Mouse (Mus musculus) lung, embryonic 14.5 days (tissue): ENCODE measurements around the gene Fam219a. TPM values are rescaled to one million over a fixed set of nuclear protein-coding genes. Genes with fewer than 3 reads are reported as not detected.

Experiments
- ATAC-seq: fragments of 200-750 bp; cut with Nextera tagmentation; 2 replicates; pipeline ENCODE4 v1.8.0; 2017; ENCODE audit warnings: mild to moderate bottlenecking, moderate TSS enrichment, moderate library complexity; ENCODE audit not compliant: insufficient read depth
- DNase-seq: peaks from one replicate; pipeline ENCODE4 v3.0.0-alpha.2; 2015
- H3K27ac ChIP-seq: fragments of 300-500 bp; sonication (generic); 2 replicates; pipeline ENCODE4 v1.5.1; 2014; ENCODE audit warnings: low read depth, mild to moderate bottlenecking, moderate library complexity
- H3K27me3 ChIP-seq: fragments of 300-500 bp; sonication (generic); 2 replicates; pipeline ENCODE4 v1.6.1; 2014; ENCODE audit warnings: low read length, control low read depth; ENCODE audit not compliant: insufficient read depth
- H3K36me3 ChIP-seq: fragments of 300-500 bp; sonication (generic); 2 replicates; pipeline ENCODE4 v1.6.1; 2014; ENCODE audit warnings: control low read depth; ENCODE audit not compliant: insufficient read depth
- H3K4me1 ChIP-seq: fragments of 300-500 bp; sonication (generic); 2 replicates; pipeline ENCODE4 v1.6.1; 2014; ENCODE audit warnings: antibody characterized with exemption, control low read depth; ENCODE audit not compliant: insufficient read depth
- H3K4me2 ChIP-seq: fragments of 300-500 bp; sonication (generic); 2 replicates; pipeline ENCODE4 v1.6.1; 2014; ENCODE audit warnings: mild to moderate bottlenecking
- H3K4me3 ChIP-seq: fragments of 300-500 bp; sonication (generic); 2 replicates; pipeline ENCODE4 v1.5.1; 2014; ENCODE audit warnings: low read depth, low read length
- H3K9ac ChIP-seq: fragments of 300-500 bp; sonication (generic); 2 replicates; pipeline ENCODE4 v1.6.1; 2014
- H3K9me3 ChIP-seq: fragments of 300-500 bp; sonication (generic); 2 replicates; pipeline ENCODE4 v1.6.1; 2016; ENCODE audit warnings: low read depth, low read length, control low read depth
- CTCF ChIP-seq: IDR thresholded peaks from 2 replicates; pipeline ENCODE4 v1.5.1; 2016; ENCODE audit warnings: antibody characterized with exemption, low read depth
- WGBS: fragments of 180-500 bp; shearing (Covaris S2); extraction: QIAGEN DNeasy Blood & Tissue Kit; methylation state at CpG from one replicate; pipeline ENCODE4 v1.1.7; 2014; 5-methylcytosine and 5-hydroxymethylcytosine counted together
- polyA plus RNA-seq: library from polyadenylated mRNA; unstranded; fragments of >200 nt; fragmentation: Nextera tagmentation; extraction: Ambion mirVana; gene quantifications from 2 replicates; pipeline ENCODE4 v1.2.1, GENCODE M21; 2014

Fam219a gene
- polyA plus RNA-seq, 1 experiment from 2014 or later: 2.0 TPM

DNA sequence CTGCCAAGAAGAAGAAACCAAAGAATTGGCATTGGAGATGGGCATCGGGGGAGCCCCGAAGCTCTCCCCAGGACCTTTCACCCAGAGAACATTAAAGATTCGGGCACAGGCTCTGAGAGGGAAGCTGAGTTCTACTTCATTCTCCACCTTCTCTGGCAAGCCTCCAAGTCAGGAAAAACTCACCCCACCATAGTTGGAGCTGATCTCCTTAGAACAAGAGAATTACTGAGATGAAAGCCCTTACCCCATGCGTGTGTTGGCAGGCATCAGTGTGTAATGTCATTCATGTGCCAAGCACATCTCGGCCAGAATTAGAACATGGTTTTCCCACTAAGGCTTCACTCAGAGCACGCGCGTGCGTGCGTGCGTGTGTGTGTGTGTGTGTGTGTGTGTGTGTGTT lies 73.5 kb downstream of the Fam219a start:
- no peak overlapping the region for H3K4me3 ChIP-seq
- H3K4me2 ChIP-seq: no peak overlapping the region
- no peaks in the 10 kb centered on the region for H3K9me3 ChIP-seq
- H3K36me3 ChIP-seq: no peaks in the 10 kb centered on the region
- H3K9ac ChIP-seq: no peak overlapping the region
- 80% methylated on average over 11 of the region's 11 CpGs for WGBS
- TF ChIP-seq CTCF: no peak
- H3K27me3 ChIP-seq: peaks cover 49% of the 10 kb centered on the region
- H3K27ac ChIP-seq: no peak overlapping the region
- DNase-seq (no peak), ATAC-seq (no peak)
- H3K4me1 ChIP-seq: peaks cover 12% of the 10 kb centered on the region

DNA sequence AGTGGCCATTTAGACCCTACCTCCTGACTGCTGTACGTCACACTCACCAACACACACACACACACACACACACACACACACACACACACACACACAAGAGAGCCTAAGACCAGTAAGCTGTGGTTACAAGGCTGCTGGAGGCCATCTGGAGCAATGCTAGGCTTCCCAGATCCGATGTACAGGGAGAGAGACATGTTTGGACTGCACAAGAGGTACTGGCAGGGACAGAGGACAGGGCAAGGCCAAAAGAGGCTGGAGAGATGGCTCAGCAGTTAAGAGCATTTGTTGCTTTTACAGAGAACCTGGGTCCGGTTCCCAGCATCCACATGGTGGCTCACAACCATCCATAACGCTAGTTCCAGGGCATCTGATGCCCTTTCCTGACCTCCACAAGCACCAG lies 74.3 kb downstream of the Fam219a start:
- H3K4me1 ChIP-seq: peaks cover 12% of the 10 kb centered on the region
- no peak overlapping the region for H3K4me2 ChIP-seq
- ATAC-seq (no peak), DNase-seq (no peak)
- no peaks in the 10 kb centered on the region for H3K36me3 ChIP-seq
- no peak overlapping the region for H3K27ac ChIP-seq
- H3K9ac ChIP-seq: no peak overlapping the region
- WGBS: 69% methylated on average over 4 of the region's 4 CpGs
- no peak for TF ChIP-seq CTCF
- H3K9me3 ChIP-seq: no peaks in the 10 kb centered on the region
- H3K4me3 ChIP-seq: no peak overlapping the region
- H3K27me3 ChIP-seq: peaks cover 41% of the 10 kb centered on the region

DNA sequence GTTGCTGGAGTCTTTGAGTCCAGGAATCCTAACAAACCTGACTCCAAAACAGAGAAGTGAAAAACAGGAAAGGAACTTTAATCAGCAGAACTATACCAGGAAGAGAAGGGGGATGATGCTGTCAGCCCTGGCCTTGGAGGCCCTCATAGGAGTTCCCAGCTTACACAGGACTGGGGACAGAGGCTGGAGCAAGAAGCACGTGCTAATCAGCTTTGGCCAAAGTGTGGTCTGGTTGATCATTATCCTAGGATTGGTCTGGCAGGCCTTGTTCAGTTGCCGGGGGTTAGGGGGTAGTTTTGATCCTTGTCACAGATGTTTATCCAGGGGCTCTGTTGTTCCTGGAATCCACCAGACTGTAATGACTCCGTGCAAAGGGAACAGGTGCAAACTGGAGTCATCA lies 75.0 kb downstream of the Fam219a start:
- no peaks in the 10 kb centered on the region for H3K36me3 ChIP-seq
- 17% methylated on average over 3 of the region's 3 CpGs for WGBS
- H3K27ac ChIP-seq: no peak overlapping the region

DNA sequence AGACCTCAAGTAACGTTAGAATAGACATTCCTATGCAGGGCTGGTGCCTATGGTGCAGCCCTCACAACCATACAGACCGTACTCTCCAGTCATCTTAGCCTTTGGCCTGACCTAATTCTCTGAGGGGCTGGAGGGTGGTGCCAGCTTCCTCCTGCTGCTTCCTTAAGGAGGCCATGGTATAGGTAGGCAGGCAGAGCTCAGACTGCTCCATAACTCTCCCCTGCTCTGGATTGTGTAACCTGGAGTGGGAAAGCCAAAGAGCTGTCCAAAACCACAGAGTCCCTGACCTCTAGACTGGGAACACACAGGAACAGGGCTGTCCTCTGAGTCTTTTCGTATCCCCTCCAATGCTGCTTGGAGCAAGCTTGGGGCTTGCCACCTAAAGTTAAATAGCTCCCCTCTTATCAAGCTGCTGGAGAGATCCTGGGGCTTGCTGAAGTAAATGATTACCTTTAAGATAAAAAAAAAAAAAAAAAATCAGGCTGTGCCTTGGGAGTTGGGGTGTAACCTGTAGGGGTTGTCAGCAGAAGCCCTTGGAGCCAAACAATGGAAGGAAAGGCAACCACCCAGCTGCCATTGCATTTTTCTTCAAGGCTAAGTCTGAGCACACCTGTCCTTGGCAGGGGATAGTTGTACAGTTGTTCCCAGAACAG lies 75.7 kb downstream of the Fam219a start:
- DNase-seq (no peak), ATAC-seq (no peak)
- H3K4me1 ChIP-seq: peaks cover 7% of the 10 kb centered on the region; the same call in 1 of the 2 replicates
- no peak overlapping the region for H3K4me3 ChIP-seq
- H3K27me3 ChIP-seq: peaks cover 26% of the 10 kb centered on the region
- no peak overlapping the region for H3K27ac ChIP-seq
- H3K9ac ChIP-seq: no peak overlapping the region
- no peak overlapping the region for H3K4me2 ChIP-seq
- H3K9me3 ChIP-seq: no peaks in the 10 kb centered on the region
- 53% methylated on average over 3 of the region's 3 CpGs for WGBS
- no peaks in the 10 kb centered on the region for H3K36me3 ChIP-seq
- TF ChIP-seq CTCF: no peak

More for the DNA sequence above, 75.0 kb downstream of the Fam219a start:
- Histone ChIP-seq H3K9me3 (no peaks in the 10 kb centered on the region), H3K9ac (no peak overlapping the region), H3K4me2 (no peak overlapping the region), H3K27me3 (peaks cover 34% of the 10 kb centered on the region), H3K4me3 (no peak overlapping the region), H3K4me1 (peaks cover 12% of the 10 kb centered on the region)
- no peak for ATAC-seq
- no peak for DNase-seq
- TF ChIP-seq CTCF: no peak

DNA sequence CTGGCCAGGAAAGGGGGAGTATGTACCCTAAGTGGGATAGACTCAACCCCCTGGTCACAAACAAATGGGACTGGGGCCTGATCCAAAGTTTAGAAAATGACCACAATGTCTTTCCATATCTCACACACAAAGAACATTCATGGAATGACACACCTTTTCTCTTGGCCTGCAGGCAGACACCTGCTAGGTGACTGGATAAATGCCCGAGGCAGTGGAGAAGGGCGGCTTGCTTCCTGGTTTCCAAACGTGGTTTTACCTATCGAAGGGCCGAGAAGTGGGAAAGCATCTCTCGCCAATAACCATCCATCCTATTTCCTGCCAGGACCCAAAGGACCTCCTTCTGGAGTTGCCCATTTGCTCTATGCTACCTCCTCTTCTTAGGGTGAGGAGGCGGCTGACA lies 76.4 kb downstream of the Fam219a start:
- 0 out of 2 replicates have a peak, but pooled peaks cover 2% of the 10 kb centered on the region for H3K4me1 ChIP-seq
- H3K4me2 ChIP-seq: no peak overlapping the region
- TF ChIP-seq CTCF: no peak
- H3K36me3 ChIP-seq: no peaks in the 10 kb centered on the region
- WGBS: 74% methylated on average over 7 of the region's 7 CpGs
- no peaks in the 10 kb centered on the region for H3K9me3 ChIP-seq
- H3K27ac ChIP-seq: no peak overlapping the region
- H3K27me3 ChIP-seq: peaks cover 20% of the 10 kb centered on the region
- no peak overlapping the region for H3K4me3 ChIP-seq
- DNase-seq (no peak), ATAC-seq (no peak)
- H3K9ac ChIP-seq: no peak overlapping the region

DNA sequence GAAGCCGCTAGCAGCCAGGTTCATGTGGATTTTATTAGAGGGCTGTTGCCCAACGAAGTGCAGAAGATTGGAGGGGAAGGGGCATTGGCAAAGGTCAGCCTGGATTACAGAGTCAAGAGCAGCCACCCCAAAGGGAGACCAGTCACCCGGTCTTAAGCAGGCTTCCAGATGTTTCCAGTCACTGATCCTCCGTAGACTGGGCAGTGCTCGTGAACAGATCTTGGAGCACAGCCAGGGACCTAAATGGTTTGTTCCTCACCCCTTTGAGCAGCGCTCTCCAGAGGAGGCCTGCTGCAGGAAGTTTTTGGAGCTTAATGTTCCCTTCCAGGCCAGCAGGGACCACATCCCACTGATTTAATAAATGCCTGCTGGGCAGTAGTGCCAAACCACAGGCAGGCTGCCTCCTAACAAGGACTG lies 87.7 kb downstream of the Fam219a start:
- H3K4me3 ChIP-seq: no peak overlapping the region

DNA sequence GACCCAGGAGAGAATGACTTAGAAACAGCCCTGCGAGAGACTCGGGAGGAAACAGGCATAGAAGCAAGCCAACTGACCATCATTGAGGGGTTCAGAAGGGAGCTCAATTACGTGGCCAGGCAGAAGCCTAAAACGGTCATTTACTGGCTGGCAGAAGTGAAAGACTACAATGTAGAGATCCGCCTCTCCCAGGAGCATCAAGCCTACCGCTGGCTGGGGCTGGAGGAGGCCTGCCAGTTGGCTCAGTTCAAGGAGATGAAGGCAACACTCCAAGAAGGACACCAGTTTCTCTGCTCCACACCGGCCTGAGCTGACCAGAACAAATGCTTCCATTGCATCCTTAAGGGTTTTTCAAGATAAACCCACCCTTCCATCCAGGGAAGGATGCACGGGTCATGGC lies 89.1 kb downstream of the Fam219a start:
- Histone ChIP-seq H3K27ac (no peak overlapping the region; the same call in 1 of the 2 replicates), H3K4me1 (no peaks in the 10 kb centered on the region), H3K9ac (no peak overlapping the region), H3K9me3 (no peaks in the 10 kb centered on the region), H3K36me3 (peaks cover 8% of the 10 kb centered on the region; the same call in 1 of the 2 replicates), H3K27me3 (no peaks in the 10 kb centered on the region), H3K4me3 (no peak overlapping the region), H3K4me2 (no peak overlapping the region)
- TF ChIP-seq CTCF: no peak
- ATAC-seq (no peak), DNase-seq (no peak)
- WGBS: 69% methylated on average over 8 of the region's 8 CpGs

More for the DNA sequence above, 87.7 kb downstream of the Fam219a start:
- Histone ChIP-seq H3K27me3 (no peaks in the 10 kb centered on the region), H3K4me2 (0 out of 2 replicates have a peak overlapping the region, but pooled peaks have one; percentile 24), H3K36me3 (peaks cover 8% of the 10 kb centered on the region; the same call in 1 of the 2 replicates), H3K4me1 (no peaks in the 10 kb centered on the region), H3K9ac (no peak overlapping the region), H3K27ac (peak overlapping the region; percentile 59), H3K9me3 (no peaks in the 10 kb centered on the region)
- peak; percentile 31 for TF ChIP-seq CTCF
- DNase-seq: peak; percentile 95
- ATAC-seq: peak; percentile 95
- 37% methylated on average over 6 of the region's 6 CpGs for WGBS
